Comparison of ENCODE assay signal across 8 mouse cellular contexts in the genomic region with DNA sequence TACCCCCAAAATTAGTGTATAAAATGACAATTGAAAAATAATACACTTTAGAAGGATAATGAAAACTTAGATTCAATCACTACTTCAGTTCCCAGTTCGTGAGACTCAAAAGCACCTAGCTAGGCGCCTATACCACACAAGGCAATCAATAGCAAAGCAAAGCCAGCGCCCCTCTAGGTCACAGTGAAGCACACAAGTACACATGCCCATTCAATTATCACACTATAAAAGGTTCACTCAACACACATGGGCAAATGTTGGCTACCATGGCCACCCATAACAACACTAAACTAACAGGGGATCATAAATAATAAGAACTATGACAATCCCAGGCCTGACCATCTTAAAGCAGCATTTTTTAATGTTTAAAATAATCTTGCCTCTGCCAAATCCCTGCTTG. TPM values are rescaled to one million over a fixed set of nuclear protein-coding genes. Genes with fewer than 3 reads are reported as not detected.
DNase-seq lines count a peak whose midpoint lies in the region; ATAC-seq and TF ChIP-seq lines count a peak whose summit lies in the region.

No protein-coding gene starts in this region.

- no peak for ATAC-seq in lung, embryonic 16.5 days (ENCODE audit: low read depth)
- ATAC-seq in limb, embryonic 13.5 days (ENCODE audit: low FRiP score, low read depth) = no peak
- no peak for ATAC-seq in stomach, embryonic 14.5 days (ENCODE audit: insufficient number of reproducible peaks, insufficient read depth, low FRiP score, low read depth)

- H3K9me3 ChIP-seq in lung, embryonic 16.5 days (ENCODE audit: control insufficient read depth, low read length) = no peaks in the 10 kb centered on the region
- no peaks in the 10 kb centered on the region for H3K9me3 ChIP-seq in limb, embryonic 13.5 days
- H3K9me3 ChIP-seq in stomach, embryonic 14.5 days (ENCODE audit: control insufficient read depth, low read depth, low read length) = no peaks in the 10 kb centered on the region

- DNase-seq in lung, adult 18-20 months = no peak
- DNase-seq in B cell, adult 2 months = no peak
- no peak for DNase-seq in kidney, adult 9 months
- DNase-seq in layer of hippocampus, adult 11-12 months (ENCODE audit: low spot score) = no peak

- peak overlapping the region; percentile 88 for H3K4me3 ChIP-seq in lung, embryonic 16.5 days (ENCODE audit: low read length)
- H3K4me3 ChIP-seq in embryonic fibroblast, embryonic 13.5 days (ENCODE audit: insufficient read depth, low read length) = peak overlapping the region; percentile 52
- H3K4me3 ChIP-seq in limb, embryonic 13.5 days = peak overlapping the region; percentile 95
- H3K4me3 ChIP-seq in stomach, embryonic 14.5 days (ENCODE audit: low read depth, low read length) = peak overlapping the region; percentile 95

- H3K4me1 ChIP-seq in lung, embryonic 16.5 days (replicated peaks; ENCODE audit: control insufficient read depth, insufficient read depth, low read length) = peaks cover 17% of the 10 kb centered on the region
- H3K4me1 ChIP-seq in embryonic fibroblast, embryonic 13.5 days (ENCODE audit: control insufficient read depth, insufficient read depth, low read length) = no peaks in the 10 kb centered on the region
- H3K4me1 ChIP-seq in limb, embryonic 13.5 days = peaks cover 26% of the 10 kb centered on the region
- peaks cover 19% of the 10 kb centered on the region for H3K4me1 ChIP-seq in stomach, embryonic 14.5 days (ENCODE audit: control insufficient read depth, insufficient read depth, low read length)

- no peaks in the 10 kb centered on the region for H3K27me3 ChIP-seq in lung, embryonic 16.5 days (ENCODE audit: control insufficient read depth, insufficient read depth, low read depth, low read length)
- H3K27me3 ChIP-seq in limb, embryonic 13.5 days = no peaks in the 10 kb centered on the region
- H3K27me3 ChIP-seq in stomach, embryonic 14.5 days (ENCODE audit: control insufficient read depth, insufficient read depth, low read length) = no peaks in the 10 kb centered on the region

- TF ChIP-seq CTCF in embryonic fibroblast, embryonic 13.5 days (IDR thresholded peaks at IDR 0.05; ENCODE audit: borderline replicate concordance, insufficient read depth, low read length) = no peak

- WGBS in lung, embryonic 16.5 days = 40% methylated on average over 3 of the region's 3 CpGs
- WGBS in limb, embryonic 13.5 days = 6% methylated on average over 3 of the region's 3 CpGs
- WGBS in stomach, embryonic 14.5 days = 36% methylated on average over 3 of the region's 3 CpGs

- TF ChIP-seq POLR2A in embryonic fibroblast, embryonic 13.5 days (IDR thresholded peaks at IDR 0.05; ENCODE audit: low read depth, low read length) = no peak

- H3K27ac ChIP-seq in lung, embryonic 16.5 days (ENCODE audit: low read length) = no peak overlapping the region
- H3K27ac ChIP-seq in embryonic fibroblast, embryonic 13.5 days (ENCODE audit: insufficient read depth, low read length) = peak overlapping the region; percentile 38; the same call in 1 of the 2 replicates
- H3K27ac ChIP-seq in limb, embryonic 13.5 days = no peak overlapping the region
- no peak overlapping the region for H3K27ac ChIP-seq in stomach, embryonic 14.5 days (ENCODE audit: low read length)

- H3K4me2 ChIP-seq in lung, embryonic 16.5 days (ENCODE audit: low read depth, low read length) = peak overlapping the region; percentile 86
- H3K4me2 ChIP-seq in limb, embryonic 13.5 days (replicated peaks) = peak overlapping the region; percentile 81
- peak overlapping the region; percentile 87 for H3K4me2 ChIP-seq in stomach, embryonic 14.5 days (replicated peaks; ENCODE audit: low read depth, low read length)

- H3K9ac ChIP-seq in lung, embryonic 16.5 days (ENCODE audit: low read length) = 0 out of 2 replicates have a peak overlapping the region, but pooled peaks have one; percentile 3
- peak overlapping the region; percentile 98; the same call in 1 of the 2 replicates for H3K9ac ChIP-seq in limb, embryonic 13.5 days
- no peak overlapping the region for H3K9ac ChIP-seq in stomach, embryonic 14.5 days (replicated peaks; ENCODE audit: low read depth, low read length)

- no peaks in the 10 kb centered on the region for H3K36me3 ChIP-seq in lung, embryonic 16.5 days (ENCODE audit: control insufficient read depth, insufficient read depth, low read length)
- H3K36me3 ChIP-seq in limb, embryonic 13.5 days = no peaks in the 10 kb centered on the region
- H3K36me3 ChIP-seq in stomach, embryonic 14.5 days (ENCODE audit: control insufficient read depth, insufficient read depth, low read length) = no peaks in the 10 kb centered on the region; the same call in 1 of the 2 replicates

RNA-seq across cellular contexts. Expression of a gene that starts 5.8 kb away (rescaled TPM):
- polyA plus RNA-seq in lung, embryonic 16.5 days (2015; fragmentation: Nextera tagmentation; extraction: Ambion mirVana) = 11.0 and 11.1 TPM in 2 replicates
- 56.8 and 62.3 TPM in 2 replicates for polyA plus RNA-seq in embryonic fibroblast, embryonic 13.5 days (2011; ENCODE audit: insufficient read length, low read depth, missing spikeins)
- polyA plus RNA-seq in limb, embryonic 13.5 days (2015; fragmentation: Nextera tagmentation; extraction: Ambion mirVana) = 12.5 and 13.4 TPM in 2 replicates
- polyA plus RNA-seq in stomach, embryonic 14.5 days (2014; fragmentation: Nextera tagmentation; extraction: Ambion mirVana) = 28.2 and 31.3 TPM in 2 replicates
